Comparison of ENCODE assay signal across 18 mouse cellular contexts in the genomic region with DNA sequence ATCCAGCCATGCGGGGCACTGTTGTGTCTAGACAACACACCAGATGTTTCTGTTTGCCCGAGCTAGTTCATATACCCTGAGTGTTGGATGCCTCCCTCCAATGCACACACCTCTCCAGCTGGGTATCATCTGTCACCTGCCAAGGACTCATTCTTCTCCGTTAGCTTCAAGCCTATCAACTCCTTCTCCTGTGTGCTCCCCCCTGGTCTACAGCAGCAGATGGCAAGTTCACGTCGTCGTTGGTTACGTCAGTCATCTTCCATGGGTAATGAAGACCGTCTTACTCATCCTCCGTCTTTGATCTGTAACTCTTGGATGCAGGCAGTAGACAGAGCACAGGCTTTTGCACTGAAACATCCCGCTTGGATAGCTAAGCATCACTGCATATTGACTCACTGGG. TPM values are rescaled to one million over a fixed set of nuclear protein-coding genes. Genes with fewer than 3 reads are reported as not detected.
"Had no signal": no experiment of that assay in that cellular context is flagged by ENCODE, and none has a peak within 500 bp of the region (broad histone marks: within the 10 kb centered on the region; RNA-seq: fewer than 3 reads in every experiment).

No protein-coding gene starts in this region.

- H3K9ac ChIP-seq: kidney, embryonic 15.5 days; liver, embryonic 13.5 days; midbrain, embryonic 13.5 days; stomach, embryonic 15.5 days had no signal

- H3K27me3 ChIP-seq: kidney, embryonic 15.5 days; liver, embryonic 13.5 days; midbrain, embryonic 13.5 days; stomach, embryonic 15.5 days had no signal

- H3K4me3 ChIP-seq: kidney, embryonic 15.5 days; left cerebral cortex, adult 2 months; liver, embryonic 13.5 days; midbrain, embryonic 13.5 days; stomach, embryonic 15.5 days had no signal

- H3K9me3 ChIP-seq: kidney, embryonic 15.5 days; liver, embryonic 13.5 days; midbrain, embryonic 13.5 days; stomach, embryonic 15.5 days had no signal

- H3K36me3 ChIP-seq: kidney, embryonic 15.5 days; liver, embryonic 13.5 days; midbrain, embryonic 13.5 days; stomach, embryonic 15.5 days had no signal

- H3K4me1 ChIP-seq: liver, embryonic 13.5 days; stomach, embryonic 15.5 days had no signal

- ATAC-seq: midbrain, embryonic 13.5 days; midbrain, embryonic 16.5 days had no signal

- H3K27ac ChIP-seq: kidney, embryonic 15.5 days; left cerebral cortex, adult 2 months; liver, embryonic 13.5 days; macrophage; midbrain, embryonic 13.5 days; stomach, embryonic 15.5 days had no signal

- DNase-seq: kidney, adult 8-10 months; kidney, postnatal 10 days; kidney, postnatal 36 days; layer of hippocampus, postnatal 36 days; liver, embryonic 13.5 days; lung, postnatal 14 days; right cerebral cortex, postnatal 25 days; spleen, adult 18-20 months; thymus, postnatal 36 days had no signal

- H3K4me2 ChIP-seq: kidney, embryonic 15.5 days; liver, embryonic 13.5 days; midbrain, embryonic 13.5 days; stomach, embryonic 15.5 days had no signal

RNA-seq across cellular contexts. Expression of a gene that starts 42.8 kb away (rescaled TPM):
- polyA plus RNA-seq: kidney, embryonic 15.5 days; liver, adult 2 months; liver, embryonic 13.5 days; liver, embryonic 16.5 days; macrophage; stomach, embryonic 15.5 days; urinary bladder, adult 2 months had no signal
